Mouse (Mus musculus): Measurements from ENCODE around the gene Phlpp1.

DNA sequence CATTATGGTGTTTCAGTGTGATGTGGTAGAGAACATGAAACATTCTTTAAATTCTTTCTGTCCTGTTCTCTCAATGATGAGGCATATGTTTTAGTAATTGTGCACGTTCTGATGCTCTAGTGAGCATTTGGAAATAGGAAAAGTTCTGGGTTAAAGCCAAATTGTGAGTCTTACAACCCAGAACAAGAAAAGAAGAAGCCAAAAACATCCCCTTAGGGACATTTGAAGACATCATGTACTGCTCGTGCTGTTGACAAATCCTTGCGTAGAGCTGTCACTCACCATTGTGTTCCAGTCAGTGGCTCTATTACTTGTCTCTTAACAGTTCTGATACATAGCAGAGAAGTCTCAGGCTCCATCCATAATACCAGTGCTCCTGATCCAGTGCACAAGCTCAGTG is 170.5 kb downstream of the Phlpp1 start:
- TF ChIP-seq CTCF (IDR thresholded peaks at IDR 0.05; ENCODE audit: low read depth) = no peak
- no peak for TF ChIP-seq EP300 (IDR thresholded peaks at IDR 0.05; ENCODE audit: low read depth)
